Mouse (Mus musculus) gastrocnemius, adult 8-10 months (tissue): ENCODE data around the gene Actl7b. TPM values are rescaled to one million over a fixed set of nuclear protein-coding genes. Genes with fewer than 3 reads are reported as not detected.

Source experiments
- DNase-seq, 2 experiments: peaks; one replicate each; pipeline ENCODE4 v3.0.0; 2022; ENCODE audit warnings: low spot score in 2 of 2
- total RNA-seq, 4 experiments: library from RNA; stranded (reverse); gene quantifications; 2 replicates each; pipeline ENCODE4 v1.2.4; 2022

Gene Actl7b
- not detected for total RNA-seq

GRCm38 (mm10) chr4:56741041-56741493, at the start of gene Actl7b:
Actl7b (minus strand) TSS chr4:56741443.
- no peak for DNase-seq

DNA sequence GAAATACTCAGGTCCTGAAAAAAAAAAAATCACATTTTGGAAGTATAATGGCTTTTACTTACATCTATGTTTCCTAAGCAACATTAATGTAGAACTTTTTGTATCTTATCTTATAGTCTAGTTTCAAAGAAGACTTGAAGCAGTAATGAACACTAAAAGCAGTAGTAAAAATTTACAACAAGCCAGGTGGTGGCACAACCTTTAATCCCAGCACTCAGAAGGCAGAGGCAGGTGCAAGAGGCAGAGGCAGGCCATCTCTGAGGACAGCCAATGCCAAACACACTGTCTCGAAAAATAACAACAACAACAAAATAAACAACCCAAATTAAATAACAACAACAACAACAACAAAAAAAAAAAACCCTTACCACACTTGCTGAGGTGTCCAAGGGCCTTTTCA, 29.8 kb upstream of the Actl7b start:
- no peak for DNase-seq

- no peak for DNase-seq
Observed at GRCm38 (mm10) chr4:56768913-56769312, 27.7 kb upstream of the Actl7b start.

- no peak for DNase-seq
Observed at GRCm38 (mm10) chr4:56767861-56768284, 26.6 kb upstream of the Actl7b start.

DNA sequence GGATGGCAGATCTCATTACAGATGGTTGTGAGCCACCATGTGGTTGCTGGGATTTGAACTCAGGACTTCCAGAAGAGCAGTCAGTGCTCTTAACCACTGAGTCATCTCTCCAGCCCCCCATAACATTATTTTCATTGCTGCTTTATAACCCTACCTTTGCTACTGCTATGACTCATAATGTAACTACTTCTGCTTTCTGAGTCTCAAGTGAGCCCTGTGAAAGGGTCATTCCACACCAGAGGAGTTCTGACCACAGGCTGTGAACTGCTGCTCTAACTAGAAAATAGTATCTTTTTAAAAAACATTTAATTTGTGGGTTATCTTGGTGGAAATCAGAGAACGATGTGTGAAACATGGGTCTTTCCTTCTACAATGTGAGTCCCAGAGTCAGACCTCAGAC, 16.4 kb upstream of the Actl7b start:
- no peak for DNase-seq

DNA sequence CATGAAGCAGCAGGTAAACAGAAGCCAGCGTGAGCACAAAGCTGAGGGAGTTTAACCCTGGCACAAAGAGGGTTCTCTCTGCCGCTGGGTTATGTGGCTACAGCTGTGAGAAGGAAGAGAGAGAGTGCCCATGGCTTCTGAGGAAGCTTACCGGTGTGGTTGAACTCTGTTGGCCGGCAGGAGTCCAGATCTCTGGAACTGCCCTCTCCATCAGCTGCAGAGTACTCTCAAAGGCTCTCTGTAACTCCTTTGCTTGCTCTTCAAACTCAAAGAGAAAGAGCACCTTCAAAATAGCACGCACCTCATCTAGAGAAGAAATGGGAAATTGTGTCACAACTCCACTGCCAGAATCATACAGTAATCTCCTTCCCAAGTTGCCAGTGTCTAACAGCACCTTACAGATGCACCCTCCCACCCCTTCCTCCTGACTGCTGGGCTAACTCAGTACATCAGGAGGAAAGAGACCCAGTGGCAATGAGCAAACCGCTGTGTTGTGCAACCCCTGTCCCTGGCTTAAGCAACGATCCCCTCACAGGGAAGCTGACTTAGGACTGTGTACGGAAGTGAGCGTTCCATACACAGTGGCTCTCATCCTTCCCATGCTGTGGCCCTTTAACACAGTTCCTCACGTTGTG, 15.8 kb upstream of the Actl7b start:
- DNase-seq: no peak

- no peak for DNase-seq
Observed at GRCm38 (mm10) chr4:56756021-56756420, 14.8 kb upstream of the Actl7b start.

DNA sequence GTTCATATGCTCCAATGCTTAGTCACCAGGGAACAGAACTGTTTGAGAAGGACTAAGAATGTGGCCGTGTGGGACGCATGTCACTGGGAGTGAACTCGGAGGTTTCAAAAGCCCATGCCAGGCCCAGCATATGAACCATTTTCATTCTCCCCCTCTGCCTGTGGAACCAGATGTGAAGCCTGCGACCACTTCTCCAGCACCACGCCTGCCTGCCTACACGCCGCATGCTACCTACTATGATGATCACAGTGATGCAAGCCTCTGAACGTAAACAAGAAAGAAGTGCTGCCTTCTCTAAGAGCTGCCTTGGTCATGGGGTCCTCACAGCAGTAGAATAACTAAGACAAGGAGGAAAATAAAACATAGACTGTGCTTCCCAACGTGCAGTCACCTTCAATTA, 6.2 kb upstream of the Actl7b start:
- no peak for DNase-seq

- DNase-seq: no peak
Observed at GRCm38 (mm10) chr4:56746345-56746744, 5.1 kb upstream of the Actl7b start.

DNA sequence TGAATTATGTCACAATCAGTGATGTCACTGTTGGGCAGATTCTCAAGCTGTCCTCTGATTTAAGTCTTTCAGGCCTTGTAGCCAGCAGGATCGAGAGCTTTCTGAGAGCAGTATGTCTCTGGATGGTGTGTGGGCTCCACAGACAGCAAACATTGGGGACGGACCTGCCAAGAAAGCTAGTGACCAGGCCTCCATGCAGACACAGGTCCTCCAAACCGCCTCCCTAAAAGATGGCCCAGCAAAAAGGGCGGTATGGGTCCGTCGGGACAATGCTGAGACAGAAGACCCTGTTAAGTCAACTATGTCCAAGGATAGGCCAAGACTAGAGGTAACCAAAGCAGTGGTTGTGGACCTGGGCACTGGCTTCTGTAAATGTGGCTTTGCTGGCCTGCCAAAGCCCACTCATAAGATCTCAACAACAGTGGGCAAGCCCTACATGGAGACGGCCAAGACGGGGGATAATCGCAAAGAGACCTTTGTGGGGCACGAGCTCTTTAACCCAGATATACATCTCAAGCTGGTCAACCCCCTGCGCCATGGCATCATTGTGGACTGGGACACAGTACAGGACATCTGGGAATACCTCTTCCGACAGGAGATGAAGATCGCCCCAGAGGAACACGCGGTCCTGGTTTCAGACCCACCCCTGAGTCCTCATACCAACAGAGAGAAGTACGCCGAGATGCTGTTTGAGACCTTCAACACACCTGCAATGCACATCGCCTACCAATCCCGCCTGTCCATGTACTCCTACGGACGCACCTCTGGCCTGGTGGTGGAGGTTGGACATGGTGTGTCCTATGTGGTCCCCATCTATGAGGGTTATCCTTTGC, 2.3 kb upstream of the Actl7b start, which contains the start of gene Actl7a:
TSS of gene Actl7a (plus strand) at position 51 of the 833 bp plus-strand sequence.
- no peak for DNase-seq

DNA sequence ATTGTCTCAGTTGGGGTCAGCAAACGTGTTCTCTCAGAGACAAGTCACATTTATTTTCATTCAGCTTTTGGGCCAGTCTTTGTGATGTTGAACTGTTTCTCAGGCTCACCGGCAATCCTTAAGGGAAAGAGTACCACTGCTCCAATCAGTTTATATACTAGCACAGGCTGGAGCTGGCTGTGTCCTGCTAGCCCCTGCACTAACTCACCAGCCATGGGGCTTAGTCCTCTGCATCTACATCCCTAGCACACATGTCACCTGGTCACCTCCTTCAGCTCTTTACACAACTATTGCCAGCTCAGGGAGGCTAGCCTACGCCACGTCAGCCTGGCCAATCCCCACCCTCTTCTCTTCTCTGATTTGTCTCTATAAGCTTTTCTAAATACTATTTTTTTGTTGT, 1.5 kb upstream of the Actl7b start:
- no peak for DNase-seq

- DNase-seq: no peak
Observed at GRCm38 (mm10) chr4:56740611-56741010, 632 bp downstream of the Actl7b start.

DNA sequence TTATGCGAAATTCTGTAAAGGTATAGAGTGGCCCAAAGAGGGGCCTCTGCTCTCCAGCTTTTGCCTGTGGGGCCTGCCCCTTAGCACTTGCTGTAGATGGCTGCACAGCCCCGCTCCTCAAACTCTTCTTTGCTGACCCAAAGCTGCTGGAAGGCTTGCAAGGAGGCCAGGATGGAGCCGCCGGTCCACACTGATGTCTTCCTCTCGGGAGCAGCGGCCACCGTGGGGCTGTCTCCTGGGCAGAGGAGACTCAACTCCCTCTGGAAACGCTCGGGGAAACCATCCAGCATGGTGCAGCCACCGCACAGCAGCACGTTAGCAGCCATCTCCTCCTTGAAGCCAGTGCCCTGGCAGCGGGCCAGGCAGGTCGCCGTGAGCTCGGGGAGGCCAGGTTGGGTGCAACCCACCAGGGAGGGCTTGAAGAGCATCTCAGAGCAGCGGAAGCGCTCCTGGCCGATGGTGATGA, 1.2 kb downstream of the Actl7b start, which contains the start of gene Gm26657:
TSS of gene Gm26657 (plus strand) at position 51 of the 466 bp plus-strand sequence.
- no peak for DNase-seq

DNA sequence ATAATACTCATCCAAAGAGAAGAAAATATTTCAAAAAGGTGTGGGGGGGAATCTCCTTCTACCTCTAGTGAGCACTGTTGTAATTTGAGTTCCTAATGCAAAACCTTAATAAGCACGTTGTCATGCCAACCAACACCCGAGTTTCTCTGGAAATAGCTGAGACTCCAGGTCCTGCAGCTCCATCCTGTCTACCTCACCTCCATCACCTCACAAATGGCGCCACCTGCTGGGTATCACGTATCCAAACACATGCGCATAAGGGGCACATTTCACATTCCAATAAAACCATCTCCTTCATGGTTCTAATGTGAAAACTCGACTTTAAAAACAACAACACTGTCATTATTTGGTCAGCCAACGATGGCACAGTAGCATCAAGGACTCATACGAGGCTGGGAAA, 15.4 kb downstream of the Actl7b start:
- DNase-seq: no peak

DNA sequence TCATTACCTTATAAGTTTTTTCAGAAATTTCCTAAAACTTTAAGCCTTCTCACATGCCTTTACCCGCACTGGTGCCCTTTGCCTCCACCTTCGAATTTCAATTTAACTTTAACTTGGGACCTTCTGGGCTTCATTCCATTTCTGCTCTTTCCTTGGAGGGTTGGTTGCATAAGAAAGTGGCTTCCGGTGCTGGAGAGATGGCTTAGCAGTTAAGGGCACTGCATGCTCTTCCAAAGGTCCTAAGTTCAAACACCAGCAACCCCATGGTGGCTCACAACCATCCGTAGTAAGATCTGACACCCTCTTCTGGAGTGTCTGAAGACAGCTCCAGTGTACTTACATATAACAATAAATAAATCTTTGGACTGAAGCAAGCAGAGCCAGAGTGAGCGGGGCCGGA, 18.0 kb downstream of the Actl7b start:
- no peak for DNase-seq

DNA sequence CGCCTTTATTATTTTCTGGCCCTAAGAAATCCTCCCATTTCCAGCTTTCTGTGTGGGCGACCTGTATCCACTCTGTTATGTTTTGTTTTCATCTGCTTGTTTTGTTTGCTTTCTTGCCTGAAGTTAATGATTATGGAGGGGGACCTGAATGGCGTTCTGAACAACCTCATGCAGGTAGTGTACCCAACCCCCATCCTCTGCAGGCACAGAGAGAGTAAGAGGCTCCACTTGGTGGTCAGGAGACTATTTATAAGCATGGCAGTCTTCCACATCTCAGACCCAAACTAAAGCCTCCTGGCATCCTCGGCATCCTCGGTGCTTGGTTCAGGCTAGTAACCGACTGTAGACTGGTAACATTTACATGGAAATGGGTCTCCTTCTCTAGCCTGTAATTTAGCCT, 18.9 kb downstream of the Actl7b start:
- DNase-seq: no peak

- no peak for DNase-seq
Observed at GRCm38 (mm10) chr4:56721469-56721868, 19.8 kb downstream of the Actl7b start.

DNA sequence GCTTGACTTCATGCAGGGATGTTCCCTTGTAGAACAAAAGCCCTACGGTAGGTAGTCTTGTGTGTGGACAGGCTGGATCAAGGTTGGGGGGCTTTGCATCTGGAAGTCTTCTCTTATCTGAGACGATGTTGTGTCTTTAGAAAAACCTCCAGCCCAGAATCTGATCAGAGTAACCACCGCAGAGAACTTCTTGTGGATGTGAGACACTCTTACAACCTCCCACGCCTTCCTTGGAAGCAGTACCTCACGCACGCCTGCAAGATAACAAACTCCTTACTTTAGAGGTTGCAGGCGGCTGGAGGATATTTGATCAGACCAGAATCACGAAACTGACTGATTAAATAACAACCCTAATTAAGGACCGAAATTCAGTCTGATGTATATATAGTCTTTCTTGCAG, 20.8 kb downstream of the Actl7b start:
- DNase-seq: no peak

GRCm38 (mm10) chr4:56719456-56719855, 21.8 kb downstream of the Actl7b start:
- no peak for DNase-seq

DNA sequence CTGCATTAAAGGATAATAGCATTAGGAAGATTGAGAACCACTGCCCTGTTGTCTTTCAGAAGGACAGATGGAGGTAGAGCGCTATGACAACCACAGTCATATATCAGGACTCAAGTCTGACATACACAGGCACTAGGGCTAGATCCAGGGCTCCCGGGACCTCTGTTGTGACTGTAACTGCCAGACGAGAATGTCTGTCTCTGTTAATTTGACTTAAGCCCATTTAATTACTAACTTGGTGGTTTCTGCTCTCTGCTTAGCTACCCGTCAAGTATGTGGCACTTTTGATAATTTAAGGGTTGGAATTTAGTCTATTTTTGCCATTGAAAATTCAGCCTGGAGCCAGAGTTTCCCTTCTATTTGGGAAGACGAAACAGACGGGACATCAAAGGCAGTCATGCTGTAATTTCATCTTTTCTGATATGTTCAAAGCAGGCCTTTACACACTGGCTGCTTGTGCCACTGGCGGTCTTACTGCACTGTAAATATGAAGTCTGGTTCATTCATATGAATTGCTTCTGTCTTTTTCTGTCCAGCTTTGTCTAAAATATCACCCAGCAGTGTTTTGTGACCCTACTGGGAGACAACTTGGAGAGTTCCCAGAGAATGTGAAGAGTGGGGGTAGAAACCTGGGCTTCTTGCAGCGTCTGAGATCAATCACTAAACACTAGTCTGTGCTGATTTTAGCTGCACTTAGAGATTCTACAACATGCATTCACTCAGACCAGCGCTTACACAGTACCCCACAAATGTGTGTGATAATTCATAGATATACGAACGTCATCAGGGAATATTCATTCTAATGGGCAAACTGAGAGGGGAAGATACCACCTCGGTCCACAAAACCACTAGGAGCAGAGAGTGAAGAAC, 22.4 kb downstream of the Actl7b start:
- no peak for DNase-seq

GRCm38 (mm10) chr4:56717932-56718331, 23.3 kb downstream of the Actl7b start:
- DNase-seq: no peak

DNA sequence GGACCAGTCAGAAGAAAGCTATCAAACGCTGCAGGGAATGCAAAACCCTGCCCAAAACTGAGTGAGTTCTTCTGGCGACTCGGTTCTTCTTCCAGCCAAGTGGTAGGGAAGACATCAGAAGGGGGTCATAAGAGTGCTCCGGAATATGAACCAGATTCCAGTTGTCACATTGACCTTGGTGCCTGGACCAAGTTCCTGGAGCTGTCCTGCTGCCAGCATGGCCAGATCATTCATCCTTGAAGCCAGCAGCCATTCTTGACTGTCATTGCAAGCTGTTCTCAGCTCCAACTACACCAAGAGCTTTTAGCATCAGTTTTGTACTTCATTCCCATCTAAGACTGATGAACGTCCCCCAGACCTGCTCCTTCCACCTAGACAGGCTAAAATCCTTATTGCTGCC, 24.4 kb downstream of the Actl7b start:
- no peak for DNase-seq
